Mouse (Mus musculus): ENCODE data around the gene Acss1.

DNA sequence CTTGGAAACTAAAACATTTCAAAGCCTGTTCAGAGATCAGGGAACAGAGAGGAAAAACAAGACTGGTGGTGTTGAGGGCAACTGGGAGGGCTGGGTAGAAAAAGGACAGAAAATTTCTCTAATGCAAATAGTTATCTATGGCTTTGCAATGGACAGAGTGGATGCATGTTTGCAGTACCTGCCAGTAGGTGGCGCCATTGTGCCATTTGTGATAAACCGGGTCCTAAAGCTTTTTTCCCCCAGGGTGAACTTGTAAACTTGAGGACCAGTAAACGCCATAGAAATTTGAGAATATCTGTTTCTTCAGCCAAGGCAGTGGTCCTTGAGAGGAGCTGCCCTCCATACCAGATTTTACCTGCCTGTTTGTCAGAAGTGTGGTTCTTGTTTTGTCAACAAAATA is 10.1 kb upstream of the Acss1 start:
- no peak for TF ChIP-seq EP300 (IDR thresholded peaks at IDR 0.05)
- TF ChIP-seq CTCF (IDR thresholded peaks at IDR 0.05): peak; percentile 92
